Mouse (Mus musculus) lung, embryonic 16.5 days (tissue): ENCODE data around the gene Ncl. TPM values are rescaled to one million over a fixed set of nuclear protein-coding genes. Genes with fewer than 3 reads are reported as not detected.

Experiments
- ATAC-seq: fragments of 200-750 bp; cut with Nextera tagmentation; 2 replicates; pipeline ENCODE4 v1.8.0; 2017; ENCODE audit warnings: low read depth, mild to moderate bottlenecking, moderate library complexity
- H3K27ac ChIP-seq: fragments of 300-500 bp; sonication (generic); 2 replicates; pipeline ENCODE4 v1.5.1; 2014; ENCODE audit warnings: mild to moderate bottlenecking, control low read depth, low read length
- H3K27me3 ChIP-seq: fragments of 300-500 bp; sonication (generic); 2 replicates; pipeline ENCODE4 v1.6.1; 2014; ENCODE audit warnings: low read depth, low read length, mixed read lengths; ENCODE audit not compliant: control insufficient read depth, insufficient read depth
- H3K36me3 ChIP-seq: fragments of 300-500 bp; sonication (generic); 2 replicates; pipeline ENCODE4 v1.6.1; 2014; ENCODE audit warnings: low read length; ENCODE audit not compliant: control insufficient read depth, insufficient read depth
- H3K4me1 ChIP-seq: fragments of 300-500 bp; sonication (generic); replicated peaks from 2 replicates; pipeline ENCODE4 v1.6.1; 2014; ENCODE audit warnings: low read length, mixed read lengths; ENCODE audit not compliant: control insufficient read depth, insufficient read depth
- H3K4me2 ChIP-seq: fragments of 300-500 bp; sonication (generic); 2 replicates; pipeline ENCODE4 v1.6.1; 2014; ENCODE audit warnings: low read depth, low read length, control low read depth
- H3K4me3 ChIP-seq: fragments of 300-500 bp; sonication (generic); 2 replicates; pipeline ENCODE4 v1.5.1; 2014; ENCODE audit warnings: mild to moderate bottlenecking, low read length, control low read depth
- H3K9ac ChIP-seq: fragments of 300-500 bp; sonication (generic); 2 replicates; pipeline ENCODE4 v1.6.1; 2014; ENCODE audit warnings: low read length, control low read depth
- H3K9me3 ChIP-seq: fragments of 300-500 bp; sonication (generic); 2 replicates; pipeline ENCODE4 v1.6.1; 2016; ENCODE audit warnings: low read length; ENCODE audit not compliant: control insufficient read depth
- WGBS: fragments of 180-500 bp; shearing (Covaris S2); extraction: QIAGEN DNeasy Blood & Tissue Kit; methylation state at CpG from one replicate; pipeline ENCODE4 v1.1.7; 2014; 5-methylcytosine and 5-hydroxymethylcytosine counted together
- polyA plus RNA-seq: library from polyadenylated mRNA; unstranded; fragments of >200 nt; fragmentation: Nextera tagmentation; extraction: Ambion mirVana; gene quantifications from 2 replicates; pipeline ENCODE4 v1.2.1, GENCODE M21; 2015

Gene Ncl
- polyA plus RNA-seq, 1 experiment from 2014 or later = 344 TPM

- Histone ChIP-seq H3K9me3 (no peaks in the 10 kb centered on the region), H3K36me3 (peaks cover 56% of the 10 kb centered on the region)
- 90% methylated on average over 3 of the region's 3 CpGs for WGBS
Measured at GRCm38 (mm10) chr1:86349201-86349600, 10.0 kb downstream of the Ncl start.

GRCm38 (mm10) chr1:86348801-86349200 is 10.4 kb downstream of the Ncl start:
- no peaks in the 10 kb centered on the region for H3K4me1 ChIP-seq
- no peak overlapping the region for H3K4me2 ChIP-seq
- no peak overlapping the region for H3K27ac ChIP-seq
- no peak overlapping the region for H3K9ac ChIP-seq
- 71% methylated on average over 4 of the region's 4 CpGs for WGBS
- ATAC-seq = no peak
- no peaks in the 10 kb centered on the region for H3K27me3 ChIP-seq
- peaks cover 53% of the 10 kb centered on the region for H3K36me3 ChIP-seq
- no peak overlapping the region for H3K4me3 ChIP-seq
- H3K9me3 ChIP-seq = no peaks in the 10 kb centered on the region

More at GRCm38 (mm10) chr1:86349201-86349600, 10.0 kb downstream of the Ncl start:
- no peaks in the 10 kb centered on the region for H3K27me3 ChIP-seq
- H3K4me1 ChIP-seq = no peaks in the 10 kb centered on the region
- H3K4me2 ChIP-seq = no peak overlapping the region
- no peak overlapping the region for H3K4me3 ChIP-seq
- no peak overlapping the region for H3K9ac ChIP-seq
- no peak overlapping the region for H3K27ac ChIP-seq
- no peak for ATAC-seq

DNA sequence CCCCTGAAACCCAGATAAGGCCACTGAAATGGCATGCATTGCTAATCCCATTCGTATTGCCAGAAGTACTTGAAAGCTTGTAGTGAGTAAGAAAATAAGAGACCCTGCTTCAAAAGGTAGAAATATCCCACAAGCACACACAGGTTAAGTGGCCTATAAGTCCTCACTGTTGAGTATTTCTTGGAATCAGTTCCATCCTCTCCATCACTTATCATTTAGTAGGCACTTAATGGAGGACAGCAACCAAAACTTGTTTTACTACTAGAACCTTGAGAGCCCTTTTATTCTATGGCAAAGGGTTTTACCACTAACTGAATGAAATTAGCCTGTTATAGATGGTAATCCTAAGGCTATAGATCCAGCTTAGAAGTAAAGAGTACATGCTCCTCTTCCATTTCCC is 11.1 kb downstream of the Ncl start:
- Histone ChIP-seq H3K9ac (no peak overlapping the region), H3K27ac (no peak overlapping the region), H3K4me2 (no peak overlapping the region), H3K9me3 (no peaks in the 10 kb centered on the region), H3K4me1 (no peaks in the 10 kb centered on the region), H3K27me3 (no peaks in the 10 kb centered on the region), H3K4me3 (no peak overlapping the region), H3K36me3 (peaks cover 47% of the 10 kb centered on the region)
- no peak for ATAC-seq
- 51% methylated on average over 1 of the region's 1 CpGs for WGBS

DNA sequence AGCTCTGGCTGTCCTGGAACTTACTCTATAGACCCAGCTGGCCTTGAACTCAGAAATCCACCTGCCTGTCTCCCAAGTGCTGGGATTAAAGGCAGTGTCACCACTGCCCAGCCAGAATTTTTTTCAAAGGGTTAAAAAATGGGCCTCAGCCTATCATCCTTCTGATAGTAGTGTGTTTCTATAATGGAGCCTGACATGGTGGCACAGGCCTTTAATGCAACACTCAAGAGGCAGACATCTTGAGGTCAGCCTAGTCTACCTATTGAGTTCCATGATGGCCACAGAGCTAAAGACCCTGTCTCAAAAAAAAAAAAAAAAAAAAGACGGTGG is 11.5 kb downstream of the Ncl start:
- no peaks in the 10 kb centered on the region for H3K9me3 ChIP-seq
- no peak overlapping the region for H3K4me2 ChIP-seq
- H3K27ac ChIP-seq = no peak overlapping the region
- H3K36me3 ChIP-seq = peaks cover 45% of the 10 kb centered on the region
- H3K4me1 ChIP-seq = no peaks in the 10 kb centered on the region
- no peaks in the 10 kb centered on the region for H3K27me3 ChIP-seq
- WGBS = 83% methylated on average over 1 of the region's 1 CpGs
- H3K4me3 ChIP-seq = no peak overlapping the region
- no peak overlapping the region for H3K9ac ChIP-seq
- ATAC-seq = no peak

DNA sequence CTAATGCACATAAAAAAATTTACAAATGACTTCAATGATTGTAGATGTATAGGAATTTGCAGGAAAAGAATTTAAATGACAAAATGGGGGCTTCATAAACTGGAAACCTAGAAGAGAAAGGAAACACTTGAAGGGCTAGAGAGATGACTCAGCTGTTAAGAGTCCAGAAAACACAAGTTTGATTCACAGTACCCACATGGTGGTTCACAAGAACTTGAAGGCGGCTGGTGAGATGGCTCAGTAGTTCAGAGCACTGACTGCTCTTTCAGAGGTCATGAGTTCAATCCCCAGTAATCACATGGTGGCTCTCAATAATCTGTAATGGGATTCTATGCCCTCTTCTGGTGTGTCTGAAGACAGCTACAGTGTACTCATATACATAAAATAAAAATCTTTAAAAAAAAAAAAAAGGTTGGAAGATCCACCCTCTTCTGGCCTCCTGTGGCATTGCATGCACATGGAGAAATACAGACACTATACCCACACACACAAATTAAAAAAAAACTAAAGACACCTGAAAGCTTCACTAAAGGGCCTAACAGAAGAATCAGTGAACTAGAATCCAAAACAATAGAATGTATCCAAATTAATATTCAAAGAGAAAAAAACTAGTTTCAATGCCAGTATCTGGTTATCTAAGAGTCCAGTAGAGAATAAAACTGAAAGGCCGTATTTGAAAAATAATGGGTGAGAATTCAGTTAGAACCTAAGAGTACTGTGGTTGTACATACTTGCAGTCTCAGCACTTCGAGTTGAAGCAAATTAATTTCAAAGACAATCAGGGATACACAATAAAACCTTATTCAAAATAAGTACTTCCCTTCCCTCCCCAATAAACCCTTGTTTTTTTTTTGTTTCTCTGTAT is 12.1 kb downstream of the Ncl start:
- 84% methylated on average over 3 of the region's 3 CpGs for WGBS
- H3K9ac ChIP-seq = no peak overlapping the region
- no peak overlapping the region for H3K4me2 ChIP-seq
- no peak overlapping the region for H3K27ac ChIP-seq
- H3K4me3 ChIP-seq = no peak overlapping the region
- H3K36me3 ChIP-seq = peaks cover 40% of the 10 kb centered on the region
- H3K27me3 ChIP-seq = no peaks in the 10 kb centered on the region
- no peak for ATAC-seq
- no peaks in the 10 kb centered on the region for H3K4me1 ChIP-seq
- H3K9me3 ChIP-seq = no peaks in the 10 kb centered on the region

DNA sequence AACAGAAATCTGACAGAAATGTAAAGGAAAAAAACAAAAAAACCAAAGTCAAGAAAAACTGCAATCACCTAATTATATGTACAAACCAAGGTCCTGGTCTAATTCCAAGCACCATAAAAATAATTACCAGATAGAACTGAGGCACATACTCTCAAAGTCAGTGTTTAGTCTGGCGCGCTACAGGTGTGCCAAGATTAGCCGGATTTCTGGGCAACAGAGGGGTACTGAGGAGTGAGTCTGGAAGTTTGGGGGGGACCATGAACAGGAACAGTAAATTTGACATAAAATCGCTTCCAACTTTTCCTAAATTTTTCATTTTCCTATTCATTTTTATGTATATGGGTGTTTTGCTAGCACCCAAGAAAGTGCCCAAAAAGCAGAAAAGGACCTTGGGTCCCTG is 13.2 kb downstream of the Ncl start:
- 92% methylated on average over 4 of the region's 4 CpGs for WGBS
- peaks cover 31% of the 10 kb centered on the region for H3K36me3 ChIP-seq

DNA sequence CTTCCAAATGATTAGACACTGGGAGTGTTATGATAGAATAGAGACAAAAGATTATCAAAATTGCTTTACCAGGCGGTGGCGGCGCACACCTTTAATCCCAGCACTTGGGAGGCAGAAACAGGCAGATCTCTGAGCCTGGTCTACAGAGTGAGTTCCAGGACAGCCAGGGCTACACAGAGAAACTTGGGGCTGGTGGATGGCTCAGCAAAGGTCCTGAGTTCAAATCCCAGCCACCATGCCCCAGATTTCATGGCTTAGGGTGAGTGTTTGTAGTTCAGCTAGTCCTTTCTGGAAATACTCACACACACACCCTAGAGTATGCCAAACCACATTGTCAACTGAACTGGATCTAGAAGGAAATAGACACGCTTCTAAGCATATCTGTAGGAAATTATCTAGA is 14.1 kb downstream of the Ncl start:
- H3K4me3 ChIP-seq = no peak overlapping the region
- no peak overlapping the region for H3K9ac ChIP-seq
- no peaks in the 10 kb centered on the region for H3K4me1 ChIP-seq
- H3K27me3 ChIP-seq = no peaks in the 10 kb centered on the region
- no peaks in the 10 kb centered on the region for H3K9me3 ChIP-seq
- H3K4me2 ChIP-seq = no peak overlapping the region
- peaks cover 23% of the 10 kb centered on the region for H3K36me3 ChIP-seq
- no peak for ATAC-seq
- no peak overlapping the region for H3K27ac ChIP-seq
- 86% methylated on average over 4 of the region's 4 CpGs for WGBS

More for the DNA sequence above, 13.2 kb downstream of the Ncl start:
- Histone ChIP-seq H3K4me3 (no peak overlapping the region), H3K4me2 (no peak overlapping the region), H3K9me3 (no peaks in the 10 kb centered on the region), H3K4me1 (no peaks in the 10 kb centered on the region), H3K9ac (no peak overlapping the region), H3K27me3 (no peaks in the 10 kb centered on the region), H3K27ac (no peak overlapping the region)
- ATAC-seq = no peak

GRCm38 (mm10) chr1:86343969-86344861 is 15.0 kb downstream of the Ncl start:
- H3K27me3 ChIP-seq = no peaks in the 10 kb centered on the region
- peaks cover 16% of the 10 kb centered on the region for H3K36me3 ChIP-seq
- H3K27ac ChIP-seq = no peak overlapping the region
- WGBS = 40% methylated on average over 4 of the region's 4 CpGs
- no peaks in the 10 kb centered on the region for H3K9me3 ChIP-seq
- ATAC-seq = no peak
- H3K9ac ChIP-seq = no peak overlapping the region
- H3K4me1 ChIP-seq = no peaks in the 10 kb centered on the region
- no peak overlapping the region for H3K4me3 ChIP-seq
- no peak overlapping the region for H3K4me2 ChIP-seq

- Histone ChIP-seq H3K27me3 (no peaks in the 10 kb centered on the region), H3K4me2 (no peak overlapping the region), H3K9me3 (no peaks in the 10 kb centered on the region), H3K36me3 (peaks cover 9% of the 10 kb centered on the region; the same call in 1 of the 2 replicates), H3K9ac (no peak overlapping the region), H3K4me1 (no peaks in the 10 kb centered on the region), H3K4me3 (no peak overlapping the region), H3K27ac (no peak overlapping the region)
- WGBS = 97% methylated on average over 1 of the region's 1 CpGs
- no peak for ATAC-seq
Measured at GRCm38 (mm10) chr1:86343087-86343645, 16.0 kb downstream of the Ncl start.
